Mouse (Mus musculus) bone marrow macrophage, adult 2 months (primary cell): ENCODE results near the gene Tacc2. TPM values are rescaled to one million over a fixed set of nuclear protein-coding genes. Genes with fewer than 3 reads are reported as not detected.
A peak's percentile ranks its signal among the peaks of the same experiment; 100 is the strongest.

Experiments used
- H3K27ac ChIP-seq: 2 replicates; pipeline ENCODE4 v1.5.1; 2012; ENCODE audit warnings: low read depth, low read length; ENCODE audit not compliant: insufficient read depth
- H3K4me1 ChIP-seq: 2 replicates; pipeline ENCODE4 v1.6.1; 2012; ENCODE audit warnings: low read length; ENCODE audit not compliant: control insufficient read depth, insufficient read depth
- H3K4me3 ChIP-seq: 2 replicates; pipeline ENCODE4 v1.5.1; 2012; ENCODE audit warnings: mild to moderate bottlenecking, low read length, moderate library complexity; ENCODE audit not compliant: insufficient read depth
- CTCF ChIP-seq: IDR thresholded peaks from 2 replicates; pipeline ENCODE4 v1.5.1; 2012; ENCODE audit warnings: low read depth, mild to moderate bottlenecking, low read length, moderate library complexity
- POLR2A ChIP-seq: IDR thresholded peaks from 2 replicates; pipeline ENCODE4 v1.6.1; 2012; ENCODE audit warnings: mild to moderate bottlenecking, low read depth, low read length, borderline replicate concordance
- polyA plus RNA-seq: library from polyadenylated mRNA; stranded (reverse); fragments of >200 nt; gene quantifications from 2 replicates; pipeline ENCODE4 v1.2.4, GENCODE M21; 2012; ENCODE audit not compliant: missing spikeins, insufficient read depth, insufficient read length

Tacc2 gene
- polyA plus RNA-seq, 1 experiment: 2.9 TPM

DNA sequence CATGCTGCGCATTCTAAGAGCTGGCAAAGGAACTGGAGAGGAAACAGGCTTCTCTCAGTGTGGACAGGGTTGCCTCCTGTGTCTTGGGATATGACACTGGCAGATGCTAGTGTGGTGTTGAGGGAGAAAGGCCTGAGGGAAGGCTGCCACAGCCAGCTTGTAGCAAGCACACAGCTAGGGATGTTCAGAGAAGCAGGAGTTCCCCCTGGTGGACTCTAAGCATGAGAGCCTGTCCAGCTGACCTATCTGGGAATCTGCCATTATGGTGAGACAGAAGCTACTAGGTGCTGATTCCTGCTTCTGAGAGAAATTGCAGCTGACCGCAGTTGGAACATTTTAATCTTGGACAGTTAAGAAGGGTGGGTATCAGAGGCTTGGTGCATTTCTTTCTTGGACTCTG lies 177.6 kb downstream of the Tacc2 start:
- Histone ChIP-seq H3K27ac (no peak overlapping the region), H3K4me1 (no peaks in the 10 kb centered on the region), H3K4me3 (no peak overlapping the region)
- TF ChIP-seq CTCF: no peak
- TF ChIP-seq POLR2A: no peak

DNA sequence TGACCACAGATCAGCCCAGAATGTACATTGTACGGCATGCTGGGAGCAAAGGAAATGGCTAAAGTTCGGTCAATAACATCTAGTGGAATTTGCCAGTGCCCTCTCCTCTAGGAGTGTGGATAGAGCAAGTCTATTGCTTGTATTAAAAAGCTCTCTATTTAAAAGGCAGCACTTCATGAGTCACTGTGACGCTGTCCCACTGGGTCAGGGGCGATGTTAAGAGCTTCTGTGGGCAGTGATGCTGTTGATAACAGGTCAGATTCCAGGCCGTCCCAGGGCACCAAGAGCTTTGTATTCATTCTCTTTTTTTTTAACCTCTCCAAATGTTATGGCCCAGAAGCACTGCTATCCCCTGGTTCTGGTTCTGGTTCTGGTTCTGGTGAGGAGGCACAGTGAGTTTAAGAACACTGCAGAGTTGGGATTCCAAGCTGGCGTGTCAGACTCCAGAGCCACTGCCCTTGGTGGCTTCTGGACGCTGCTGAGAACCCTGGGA lies 179.2 kb downstream of the Tacc2 start:
- Histone ChIP-seq H3K4me1 (no peaks in the 10 kb centered on the region), H3K27ac (no peak overlapping the region), H3K4me3 (no peak overlapping the region)
- TF ChIP-seq POLR2A (no peak), CTCF (no peak)

DNA sequence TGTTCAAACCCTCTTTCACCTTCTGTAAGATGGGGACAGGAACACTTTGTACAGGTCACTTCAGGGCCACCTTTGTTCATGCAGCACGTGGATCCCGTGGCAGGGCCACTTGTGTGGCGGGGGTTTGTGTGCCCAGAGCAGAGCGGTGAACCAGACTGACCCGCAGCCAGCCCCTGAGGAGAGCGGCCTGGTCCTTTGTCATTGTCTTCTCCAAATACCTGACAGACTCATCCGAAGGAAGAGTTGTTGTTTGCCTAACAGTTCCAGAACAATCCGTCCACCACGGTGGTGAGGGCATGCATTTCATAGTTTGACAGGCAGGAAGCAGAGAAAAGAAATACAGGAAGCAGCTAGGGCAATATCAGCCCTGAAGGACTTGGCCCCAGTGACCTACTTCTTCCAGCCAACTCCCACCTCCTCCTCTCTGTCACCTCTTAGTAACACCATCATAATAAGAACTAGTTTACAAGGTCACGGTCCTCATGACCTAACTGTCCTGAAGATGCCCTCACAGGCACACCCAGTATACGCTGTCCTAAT lies 180.2 kb downstream of the Tacc2 start:
- H3K27ac ChIP-seq: no peak overlapping the region
- H3K4me3 ChIP-seq: no peak overlapping the region
- TF ChIP-seq CTCF: no peak
- no peaks in the 10 kb centered on the region for H3K4me1 ChIP-seq

GRCm38 (mm10) chr7:130762071-130762897 lies 185.0 kb downstream of the Tacc2 start:
- Histone ChIP-seq H3K4me1 (no peaks in the 10 kb centered on the region), H3K4me3 (no peak overlapping the region), H3K27ac (no peak overlapping the region)
- TF ChIP-seq CTCF (peak; percentile 66), POLR2A (no peak)

- no peaks in the 10 kb centered on the region for H3K4me1 ChIP-seq
- no peak overlapping the region for H3K4me3 ChIP-seq
- TF ChIP-seq CTCF (no peak), POLR2A (no peak)
- H3K27ac ChIP-seq: no peak overlapping the region
Measured at GRCm38 (mm10) chr7:130764160-130764559, 186.9 kb downstream of the Tacc2 start.

- Histone ChIP-seq H3K4me1 (no peaks in the 10 kb centered on the region), H3K27ac (no peak overlapping the region), H3K4me3 (no peak overlapping the region)
- no peak for TF ChIP-seq CTCF
- TF ChIP-seq POLR2A: no peak
Measured at GRCm38 (mm10) chr7:130766411-130767170, 189.4 kb downstream of the Tacc2 start.

DNA sequence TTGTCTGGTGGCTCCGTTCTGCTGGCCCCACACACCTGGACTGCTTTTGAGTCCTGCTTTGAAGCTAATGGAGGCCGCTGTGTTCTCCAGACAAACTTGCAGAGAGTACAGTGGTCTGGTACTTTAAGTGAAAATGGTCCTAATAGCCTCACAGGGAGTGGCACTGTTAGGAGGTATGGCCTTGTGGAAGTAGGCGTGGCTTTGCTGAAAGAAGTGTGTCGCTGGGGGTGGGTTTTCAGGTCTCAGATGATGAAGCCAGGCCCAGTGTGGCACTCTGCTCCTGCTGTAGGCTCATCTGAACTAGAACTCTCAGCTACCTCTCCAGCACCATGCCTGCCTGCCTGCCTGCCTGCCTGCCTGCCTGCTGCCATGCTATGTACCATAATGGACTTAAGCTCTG lies 190.9 kb downstream of the Tacc2 start:
- Histone ChIP-seq H3K4me1 (peaks cover 4% of the 10 kb centered on the region), H3K27ac (no peak overlapping the region), H3K4me3 (no peak overlapping the region)
- TF ChIP-seq CTCF (no peak), POLR2A (no peak)

- no peak overlapping the region for H3K27ac ChIP-seq
- H3K4me3 ChIP-seq: no peak overlapping the region
- H3K4me1 ChIP-seq: peaks cover 4% of the 10 kb centered on the region
- no peak for TF ChIP-seq POLR2A
- peak; percentile 94 for TF ChIP-seq CTCF
Measured at GRCm38 (mm10) chr7:130770707-130771106, 193.5 kb downstream of the Tacc2 start.

DNA sequence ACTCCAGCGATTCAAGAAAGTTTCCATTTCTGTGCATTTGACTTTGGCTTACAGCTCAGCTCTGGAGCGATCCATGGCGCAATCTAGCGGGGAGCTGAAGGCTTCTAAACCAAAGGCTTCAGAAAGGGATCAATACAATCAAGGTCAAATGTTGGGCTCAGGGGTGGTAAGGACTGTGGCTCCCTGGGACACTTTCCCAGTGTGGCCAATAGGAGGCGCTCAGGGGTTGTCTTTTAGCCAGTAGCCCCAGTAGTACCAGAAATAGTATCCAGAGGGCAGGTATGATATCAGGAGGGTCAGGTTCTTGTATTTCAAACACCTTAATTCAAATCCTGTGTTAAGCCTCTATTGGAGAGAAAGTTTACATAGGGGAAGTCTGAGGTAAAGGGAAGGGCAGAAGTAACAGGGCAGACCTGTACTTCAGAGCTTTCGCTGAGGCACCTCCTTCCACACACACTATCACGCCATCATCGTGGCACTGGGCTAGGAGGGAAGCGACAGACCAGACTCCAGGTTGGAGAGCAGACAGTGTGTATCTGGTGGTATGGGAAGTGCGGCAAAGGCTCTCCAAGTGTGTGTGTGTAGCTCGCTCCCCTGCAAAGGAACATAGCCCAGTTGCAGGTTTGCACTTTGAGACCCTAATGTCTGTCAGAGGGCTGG lies 196.1 kb downstream of the Tacc2 start:
- no peak for TF ChIP-seq POLR2A
- TF ChIP-seq CTCF: peak; percentile 57
- H3K4me3 ChIP-seq: no peak overlapping the region
- H3K4me1 ChIP-seq: peaks cover 4% of the 10 kb centered on the region
- no peak overlapping the region for H3K27ac ChIP-seq
